Mouse (Mus musculus) MEL (cell line): ENCODE measurements around the gene Lifr.

Experiments
- CHD1 ChIP-seq: IDR thresholded peaks from 2 replicates; pipeline ENCODE4 v1.6.1; 2012; ENCODE audit warnings: low read depth, mild to moderate bottlenecking, inconsistent platforms, low read length, improper control_type of control experiment
- CTCF ChIP-seq, 3 experiments: IDR thresholded peaks in 2 of 3; conservative IDR thresholded peaks in 1 of 3; 2 replicates each; pipeline ENCODE4 v1.5.1; 2011 to 2012; ENCODE audit warnings: low read length in 3 of 3, low read depth in 2 of 3, mild to moderate bottlenecking in 2 of 3, improper control_type of control experiment in 1 of 3, inconsistent platforms in 1 of 3, mixed read lengths in 1 of 3, moderate library complexity in 1 of 3; ENCODE audit not compliant: control insufficient read depth in 1 of 3, insufficient read depth in 1 of 3, poor library complexity in 1 of 3, severe bottlenecking in 1 of 3
- JUND ChIP-seq: IDR thresholded peaks from 2 replicates; pipeline ENCODE4 v1.6.1; 2011; ENCODE audit warnings: low read depth, mild to moderate bottlenecking, improper control_type of control experiment, low read length
- MAZ ChIP-seq: IDR thresholded peaks from 2 replicates; pipeline ENCODE4 v1.6.1; 2012; ENCODE audit warnings: low read depth, mild to moderate bottlenecking, inconsistent platforms, low read length, improper control_type of control experiment
- POLR2A ChIP-seq, 2 experiments: IDR thresholded peaks; 2 replicates each; pipeline ENCODE4 v1.6.1; 2011 to 2012; ENCODE audit warnings: low read length in 2 of 2, mild to moderate bottlenecking in 2 of 2, control low read depth in 1 of 2, improper control_type of control experiment in 1 of 2, low read depth in 1 of 2, moderate library complexity in 1 of 2; ENCODE audit not compliant: control insufficient read depth in 1 of 2, insufficient read depth in 1 of 2, poor library complexity in 1 of 2
- TAL1 ChIP-seq: IDR thresholded peaks from 2 replicates; pipeline ENCODE4 v1.6.1; 2012; ENCODE audit warnings: mild to moderate bottlenecking, inconsistent platforms, low read length, moderate library complexity, mixed read lengths
- TBP ChIP-seq: IDR thresholded peaks from 2 replicates; pipeline ENCODE4 v1.8.0; 2011; ENCODE audit warnings: low read depth, low read length, improper control_type of control experiment
- ZKSCAN1 ChIP-seq: IDR thresholded peaks from 2 replicates; pipeline ENCODE4 v1.6.1; 2012; ENCODE audit warnings: low read depth, mild to moderate bottlenecking, inconsistent platforms, low read length, improper control_type of control experiment, moderate library complexity

DNA sequence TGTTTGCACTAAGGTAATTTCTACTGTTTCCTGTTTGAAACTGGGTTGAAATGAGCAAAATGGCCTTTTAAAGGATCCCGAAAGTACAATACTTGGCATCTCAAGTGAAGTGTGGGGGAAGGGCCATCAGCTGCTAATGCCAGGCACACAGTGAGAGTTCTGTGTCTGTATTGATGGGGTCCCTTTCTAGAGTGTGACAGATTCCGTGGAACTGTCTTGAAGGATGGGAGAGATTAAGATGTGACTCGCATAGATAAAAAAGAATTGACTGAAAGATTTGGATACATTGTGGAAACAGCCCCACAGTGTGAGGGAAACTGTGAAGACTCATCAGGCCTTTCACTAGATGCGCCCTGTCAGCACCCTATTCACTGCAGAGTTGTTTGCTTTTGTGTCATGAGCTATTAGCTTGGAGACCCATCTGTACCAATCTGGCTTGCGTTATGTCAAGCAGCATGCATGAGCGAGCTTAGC, 104.4 kb downstream of the Lifr start:
- no peak for TF ChIP-seq CTCF (IDR thresholded peaks at IDR 0.05 in 2 of 3, conservative IDR thresholded peaks at IDR 0.05 in 1 of 3; ENCODE audit: control insufficient read depth in 1 of 3, insufficient read depth in 1 of 3, low read depth in 2 of 3, low read length in 3 of 3, poor library complexity in 1 of 3, severe bottlenecking in 1 of 3)
- no peak for TF ChIP-seq JUND
- no peak for TF ChIP-seq CHD1
- no peak for TF ChIP-seq POLR2A (IDR thresholded peaks at IDR 0.05; ENCODE audit: control insufficient read depth in 1 of 2, insufficient read depth in 1 of 2, low read depth in 1 of 2, low read length in 2 of 2, poor library complexity in 1 of 2)
- TF ChIP-seq MAZ, result no peak
- no peak for TF ChIP-seq ZKSCAN1
- no peak for TF ChIP-seq TAL1
- TF ChIP-seq TBP, result no peak
